Mouse (Mus musculus) megakaryocyte, embryonic 14.5 days (primary cell): ENCODE measurements around the gene Pla2g2f.

Source experiments
- FLI1 ChIP-seq: IDR thresholded peaks from 2 replicates; pipeline ENCODE4 v1.6.1; 2012; ENCODE audit warnings: low read length, inconsistent platforms, mixed read lengths
- GATA1 ChIP-seq: IDR thresholded peaks from 3 replicates; pipeline ENCODE4 v1.6.1; 2012; ENCODE audit warnings: mixed read lengths, low read length, inconsistent platforms, borderline replicate concordance

- TF ChIP-seq GATA1, result no peak
- TF ChIP-seq FLI1, result no peak
These were observed 1.4 kb downstream of the Pla2g2f start for GRCm38 (mm10) chr4:138755983-138756382.
